Mouse (Mus musculus): ENCODE measurements around the gene Lbh.

- no peak for TF ChIP-seq CTCF (IDR thresholded peaks at IDR 0.05; ENCODE audit: low read depth)
- no peak for TF ChIP-seq EP300 (IDR thresholded peaks at IDR 0.05; ENCODE audit: low read depth)
These were observed 48.0 kb downstream of the Lbh start for GRCm38 (mm10) chr17:72966091-72966531.
